Mouse (Mus musculus): ENCODE data around the gene Lrrc4.

Gene Lrrc4

GRCm38 (mm10) chr6:28831011-28831853 is at the start of gene Lrrc4:
TSS of gene Lrrc4 (minus strand) at chr6:28831747.
- DNase-seq (ENCODE audit: extremely low spot score, low spot score), result no peak

DNA sequence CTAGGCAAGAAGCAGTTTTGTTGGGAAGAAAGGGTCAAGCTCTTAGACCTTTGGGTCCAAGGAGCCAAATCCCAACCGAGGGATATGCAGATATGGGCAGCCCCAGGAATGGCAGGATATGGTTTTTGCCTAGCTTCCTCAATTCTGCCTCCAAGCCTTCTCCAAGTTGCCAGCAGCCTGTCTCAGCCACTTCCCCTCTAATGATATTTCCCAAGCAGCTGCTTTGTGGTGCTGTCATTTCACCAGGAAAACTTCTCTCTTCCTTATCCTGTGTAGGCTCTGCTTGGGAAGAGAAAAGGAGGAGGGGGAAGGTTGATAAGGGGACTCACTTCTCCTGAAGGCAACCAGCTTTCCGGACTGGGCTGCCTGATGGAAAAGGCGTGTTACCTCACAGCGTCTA is 49.4 kb upstream of the Lrrc4 start:
- no peak for DNase-seq (ENCODE audit: extremely low spot score, low spot score)

- DNase-seq (ENCODE audit: extremely low spot score, low spot score), result no peak
Measured at GRCm38 (mm10) chr6:28879315-28879714, 47.8 kb upstream of the Lrrc4 start.

GRCm38 (mm10) chr6:28877945-28878666 is 46.6 kb upstream of the Lrrc4 start:
- no peak for DNase-seq (ENCODE audit: extremely low spot score, low spot score)

- no peak for DNase-seq (ENCODE audit: extremely low spot score, low spot score)
Measured at GRCm38 (mm10) chr6:28876492-28876891, 44.9 kb upstream of the Lrrc4 start.

DNA sequence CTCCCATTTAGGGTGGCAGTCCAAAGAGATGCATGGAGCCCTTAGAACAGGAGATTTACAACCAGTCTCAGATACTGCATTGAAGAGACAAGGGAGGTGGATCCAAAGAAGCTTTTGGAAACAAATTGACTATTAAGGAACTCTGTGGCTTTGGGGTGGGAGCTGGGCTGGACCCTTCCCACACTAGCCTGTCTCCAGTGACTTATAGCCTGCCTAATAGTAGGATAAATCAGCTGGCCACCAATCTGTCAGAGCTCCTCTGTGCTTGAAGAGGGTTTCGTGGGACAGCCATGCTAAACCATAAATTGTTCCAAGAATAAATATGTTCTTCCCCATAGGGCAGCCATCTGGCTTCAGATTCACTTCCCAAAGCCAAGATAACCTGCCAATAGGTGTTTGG is 43.8 kb upstream of the Lrrc4 start:
- DNase-seq (ENCODE audit: extremely low spot score, low spot score), result no peak

DNA sequence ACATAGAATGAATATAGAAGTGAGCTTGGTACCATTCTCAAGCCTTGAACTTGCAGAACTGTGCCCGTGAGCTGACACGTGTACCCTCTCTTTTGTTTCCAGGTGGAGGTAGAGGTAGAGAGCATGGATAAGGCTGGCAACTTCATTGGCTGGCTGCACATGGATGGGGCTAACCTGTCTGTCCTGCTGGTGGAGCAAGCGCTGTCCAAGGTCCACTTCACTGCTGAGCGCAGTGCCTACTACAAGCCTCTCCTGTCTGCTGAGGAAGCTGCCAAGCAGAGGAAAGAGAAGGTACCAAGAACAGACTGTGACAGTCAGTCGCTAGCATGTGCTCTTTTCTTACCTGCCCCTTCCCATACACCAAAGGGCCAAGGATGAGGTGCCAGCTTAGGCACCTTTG is 43.2 kb upstream of the Lrrc4 start:
- no peak for DNase-seq (ENCODE audit: extremely low spot score, low spot score)

GRCm38 (mm10) chr6:28874053-28874452 is 42.5 kb upstream of the Lrrc4 start:
- DNase-seq (ENCODE audit: extremely low spot score, low spot score), result no peak

- DNase-seq (ENCODE audit: extremely low spot score, low spot score), result no peak
Measured at GRCm38 (mm10) chr6:28872421-28872795, 40.9 kb upstream of the Lrrc4 start.

DNA sequence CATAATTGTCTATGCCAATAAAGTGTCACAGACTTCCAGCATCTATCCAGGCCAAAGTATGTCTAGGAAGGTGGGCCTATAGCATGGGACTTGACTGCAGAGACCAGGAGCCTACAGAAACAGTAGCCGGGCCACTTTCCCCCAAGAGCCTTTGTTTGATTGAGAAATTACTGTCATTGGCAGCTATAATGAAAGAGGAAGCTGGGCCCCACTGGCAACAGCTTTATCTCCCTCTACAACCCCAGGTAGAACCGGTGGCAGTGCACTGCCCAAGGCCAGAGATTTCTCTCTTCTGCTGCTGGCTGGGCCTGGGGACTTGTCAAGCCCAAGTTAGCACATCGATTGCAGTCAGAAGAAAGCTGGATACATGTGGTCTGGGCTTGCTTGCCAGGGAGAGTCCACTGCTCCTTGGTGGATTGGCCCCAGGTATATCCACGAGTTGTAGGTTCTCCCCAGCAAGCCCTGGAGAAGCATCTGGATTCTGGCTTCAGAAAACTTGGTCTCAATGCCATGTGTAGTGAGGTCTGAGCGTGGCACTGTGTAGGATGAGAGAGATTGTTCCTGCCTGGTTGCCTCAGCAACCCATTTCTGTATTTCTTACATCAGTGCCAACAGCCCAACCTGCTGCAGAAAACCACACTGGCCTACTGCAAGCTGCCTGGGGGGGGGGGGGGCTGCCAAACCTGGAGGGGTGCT is 40.3 kb upstream of the Lrrc4 start:
- no peak for DNase-seq (ENCODE audit: extremely low spot score, low spot score)

DNA sequence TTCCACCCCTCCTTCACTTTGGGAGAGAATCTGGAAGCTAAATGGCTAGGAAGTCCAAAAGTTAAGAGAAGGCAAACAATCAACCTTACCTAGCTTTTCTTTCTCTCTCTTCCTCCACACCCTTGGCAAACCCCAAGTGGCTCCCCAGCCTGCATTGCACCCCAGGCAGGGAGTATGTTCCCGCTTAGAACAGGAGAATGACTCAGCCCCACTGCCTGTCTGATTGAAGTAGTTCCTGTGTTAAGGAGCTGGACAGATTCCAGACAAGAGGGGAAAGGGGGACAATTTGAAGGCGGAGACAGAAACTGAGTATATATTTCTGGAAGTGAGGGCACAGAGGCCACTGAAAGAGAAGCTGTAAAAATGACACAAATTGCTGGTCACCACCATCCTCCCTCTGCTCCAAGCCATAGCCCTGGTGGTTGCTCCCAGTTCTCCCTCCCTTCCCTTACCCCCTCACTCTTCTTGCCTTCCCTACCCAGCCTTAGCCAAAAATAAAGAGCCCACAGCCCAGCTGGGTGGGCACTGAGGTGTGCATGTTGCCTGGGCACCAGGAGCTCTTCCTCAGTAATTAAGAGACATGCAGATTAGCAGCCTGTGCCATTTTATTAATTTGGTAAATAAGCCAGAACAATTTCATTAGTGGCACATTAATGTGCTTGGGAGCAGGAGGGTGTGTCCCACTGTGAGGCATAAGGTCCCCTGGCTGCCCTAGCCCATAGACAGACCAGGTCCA is 36.1 kb upstream of the Lrrc4 start:
- DNase-seq (ENCODE audit: extremely low spot score, low spot score), result no peak

- no peak for DNase-seq (ENCODE audit: extremely low spot score, low spot score)
Measured at GRCm38 (mm10) chr6:28866206-28866605, 34.7 kb upstream of the Lrrc4 start.

- no peak for DNase-seq (ENCODE audit: extremely low spot score, low spot score)
Measured at GRCm38 (mm10) chr6:28865112-28865511, 33.6 kb upstream of the Lrrc4 start.

GRCm38 (mm10) chr6:28864684-28865083 is 33.1 kb upstream of the Lrrc4 start:
- no peak for DNase-seq (ENCODE audit: extremely low spot score, low spot score)

GRCm38 (mm10) chr6:28862304-28862703 is 30.8 kb upstream of the Lrrc4 start:
- no peak for DNase-seq (ENCODE audit: extremely low spot score, low spot score)

- DNase-seq (ENCODE audit: extremely low spot score, low spot score), result no peak
Measured at GRCm38 (mm10) chr6:28860922-28861321, 29.4 kb upstream of the Lrrc4 start.

DNA sequence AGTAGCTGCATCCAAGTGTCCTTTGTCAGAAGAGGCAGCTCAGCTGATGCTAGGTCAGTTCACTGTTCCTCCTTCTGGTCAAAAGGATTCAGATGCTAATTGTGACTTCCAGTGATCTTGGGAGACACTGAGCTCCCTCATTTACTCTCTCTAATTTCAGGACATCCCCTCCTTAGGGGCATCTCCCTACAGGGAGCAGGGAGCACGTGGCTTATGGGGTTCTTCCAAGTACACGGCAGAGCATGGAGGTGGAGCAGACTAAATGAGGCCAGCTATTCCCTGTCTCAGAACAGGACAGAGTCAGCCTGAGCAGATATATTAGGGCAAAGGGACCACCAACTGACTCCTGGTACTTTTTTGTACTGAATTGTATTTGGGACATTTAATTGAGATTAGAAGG is 28.9 kb upstream of the Lrrc4 start:
- DNase-seq (ENCODE audit: extremely low spot score, low spot score), result no peak

GRCm38 (mm10) chr6:28859094-28859493 is 27.5 kb upstream of the Lrrc4 start:
- DNase-seq (ENCODE audit: extremely low spot score, low spot score), result no peak

DNA sequence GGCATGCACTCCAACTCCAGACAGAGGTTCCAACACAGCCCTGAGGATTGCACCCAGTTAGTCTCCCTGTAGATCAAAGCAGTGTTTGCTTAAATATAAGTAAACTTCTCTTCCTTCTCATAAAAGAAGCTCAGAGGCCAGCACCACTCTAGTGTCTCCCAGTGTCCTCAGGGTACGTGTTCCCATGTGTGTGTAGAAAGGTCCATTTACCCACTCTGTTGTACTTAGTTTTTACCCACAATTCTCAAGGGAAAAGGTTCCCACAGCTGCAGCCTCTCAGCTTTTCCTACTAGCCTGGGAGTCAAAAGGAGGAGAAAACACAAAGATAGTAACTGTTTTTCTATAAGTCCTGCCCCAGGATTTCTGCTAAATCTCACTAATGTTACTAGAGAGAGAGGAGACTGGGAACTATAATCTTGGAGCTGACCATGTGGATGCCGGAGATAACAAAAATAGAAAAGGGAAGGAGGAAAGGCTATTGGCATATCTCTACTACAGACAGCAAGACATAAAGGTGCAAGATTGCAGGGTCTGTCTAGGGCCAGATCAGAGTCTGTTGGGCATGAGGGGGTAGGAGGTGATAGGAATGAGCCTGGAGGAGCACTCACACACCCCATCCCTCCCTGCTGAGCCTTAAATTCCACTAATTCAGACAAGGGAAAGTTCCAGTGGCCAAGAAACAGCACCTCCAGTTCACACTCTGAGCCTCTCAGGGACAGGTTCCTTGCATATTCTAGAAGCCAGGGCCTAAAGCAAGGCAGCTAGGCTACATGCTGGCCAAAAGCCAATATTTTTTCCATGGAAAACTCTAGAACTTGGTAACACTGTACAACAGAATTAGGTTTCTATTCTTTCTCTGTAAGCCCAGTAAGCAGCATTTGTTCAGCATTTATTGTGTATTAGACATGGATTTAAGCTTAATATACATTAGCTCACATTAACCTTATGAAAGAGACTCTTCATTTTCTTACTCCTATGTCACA is 25.9 kb upstream of the Lrrc4 start:
- DNase-seq (ENCODE audit: extremely low spot score, low spot score), result no peak

- DNase-seq (ENCODE audit: extremely low spot score, low spot score), result no peak
Measured at GRCm38 (mm10) chr6:28856789-28857188, 25.2 kb upstream of the Lrrc4 start.
